ENCODE assay signal across 19 mouse cellular contexts in the genomic region with DNA sequence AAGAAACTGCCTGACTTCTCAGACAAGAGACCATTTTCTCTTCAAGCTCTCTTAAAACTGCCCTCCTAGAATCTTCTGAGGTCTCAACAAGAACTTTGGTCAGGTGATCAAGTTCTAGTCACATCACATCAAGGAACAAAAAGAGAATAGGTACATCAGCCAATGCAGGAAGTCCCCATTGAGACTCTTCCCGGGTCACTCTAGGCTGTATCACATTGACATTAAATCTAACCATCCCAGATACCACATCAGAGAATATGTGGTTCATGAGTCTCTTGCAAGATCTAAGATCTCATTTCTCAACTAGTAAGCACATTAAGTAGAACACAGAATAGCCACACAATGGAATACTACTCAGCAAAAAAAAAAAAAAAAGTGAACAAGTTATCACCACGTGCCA.
DNase-seq lines count a peak whose midpoint lies in the region; ATAC-seq lines count a peak whose summit lies in the region.
"Had no signal": no experiment of that assay in that cellular context is flagged by ENCODE, and none has a peak within 500 bp of the region (broad histone marks: within the 10 kb centered on the region; RNA-seq: fewer than 3 reads in every experiment).

No protein-coding gene starts in this region.

- ATAC-seq in CD4-positive, CD25-positive, alpha-beta regulatory T cell, adult 4 months: peak; percentile 79
- ATAC-seq: forebrain, embryonic 13.5 days; forebrain, embryonic 15.5 days; forebrain, postnatal 0 days had no signal

- peak; percentile 70 for DNase-seq in CD4-positive helper T cell, adult 2 months (ENCODE audit: low read depth, low spot score)
- DNase-seq in induced T-regulatory cell, adult 2 months (ENCODE audit: low read depth): peak; percentile 52
- peak; percentile 39 for DNase-seq in naive thymus-derived CD4-positive, alpha-beta T cell, adult 2 months (ENCODE audit: low read depth)
- no peak for DNase-seq in kidney, postnatal 10 days
- DNase-seq in lung, postnatal 4 days: no peak
- no peak for DNase-seq in kidney, postnatal 14 days
- DNase-seq: adrenal gland, adult 2 months; adrenal gland, postnatal 10 days; adrenal gland, postnatal 25 days; B cell, adult 2 months; cerebellum, adult 11 months; cerebellum, adult 18-20 months; cerebellum, adult 9-10 months; cerebellum, postnatal 10 days; cerebellum, postnatal 25 days; forebrain, postnatal 0 days had no signal

Comparison
In these comparisons a context has a peak if more than half of its experiments do, and no peak if none do; other contexts are left out.
1. DNase-seq: peak in CD4-positive helper T cell, adult 2 months (single experiment), induced T-regulatory cell, adult 2 months (single experiment) and naive thymus-derived CD4-positive, alpha-beta T cell, adult 2 months (single experiment); none in kidney, postnatal 10 days (single experiment), lung, postnatal 4 days (0 of 2) and kidney, postnatal 14 days (single experiment).